Mouse (Mus musculus) liver, embryonic 11.5 days (tissue): ENCODE measurements around the gene Olfr1318. TPM values are rescaled to one million over a fixed set of nuclear protein-coding genes. Genes with fewer than 3 reads are reported as not detected.

ENCODE experiments used
- ATAC-seq: fragments of 200-750 bp; cut with Nextera tagmentation; replicated peaks from 2 replicates; pipeline ENCODE4 v1.8.0; 2017; ENCODE audit warnings: moderate number of reproducible peaks, mild to moderate bottlenecking, moderate TSS enrichment, moderate library complexity; ENCODE audit not compliant: low FRiP score
- DNase-seq: peaks from one replicate; pipeline ENCODE4 v3.0.0-alpha.2; 2017; ENCODE audit warnings: low spot score
- H3K27ac ChIP-seq: fragments of 300-500 bp; sonication (generic); 2 replicates; pipeline ENCODE4 v1.5.1; 2014; ENCODE audit warnings: mild to moderate bottlenecking, low read depth, low read length, control low read depth
- H3K27me3 ChIP-seq: fragments of 300-500 bp; sonication (generic); replicated peaks from 2 replicates; pipeline ENCODE4 v1.6.1; 2014; ENCODE audit warnings: low read length, mixed read lengths; ENCODE audit not compliant: control insufficient read depth, insufficient read depth
- H3K36me3 ChIP-seq: fragments of 300-500 bp; sonication (generic); 2 replicates; pipeline ENCODE4 v1.6.1; 2014; ENCODE audit warnings: mild to moderate bottlenecking, low read length, moderate library complexity, mixed read lengths; ENCODE audit not compliant: control insufficient read depth, insufficient read depth
- H3K4me1 ChIP-seq: fragments of 300-500 bp; sonication (generic); replicated peaks from 2 replicates; pipeline ENCODE4 v1.6.1; 2014; ENCODE audit warnings: low read length, mixed read lengths; ENCODE audit not compliant: control insufficient read depth, insufficient read depth
- H3K4me2 ChIP-seq: fragments of 300-500 bp; sonication (generic); 2 replicates; pipeline ENCODE4 v1.6.1; 2014; ENCODE audit warnings: mild to moderate bottlenecking, control low read depth, moderate library complexity
- H3K4me3 ChIP-seq: fragments of 300-500 bp; sonication (generic); 2 replicates; pipeline ENCODE4 v1.5.1; 2014; ENCODE audit warnings: low read depth, low read length, control low read depth
- H3K9ac ChIP-seq: fragments of 300-500 bp; sonication (generic); 2 replicates; pipeline ENCODE4 v1.6.1; 2014; ENCODE audit warnings: low read depth, low read length, control low read depth
- H3K9me3 ChIP-seq: fragments of 300-500 bp; sonication (generic); 2 replicates; pipeline ENCODE4 v1.6.1; 2016; ENCODE audit warnings: low read length, inconsistent platforms, mixed read lengths; ENCODE audit not compliant: control insufficient read depth
- WGBS: fragments of 180-500 bp; shearing (Covaris S2); extraction: QIAGEN DNeasy Blood & Tissue Kit; methylation state at CpG from one replicate; pipeline ENCODE4 v1.1.7; 2014; 5-methylcytosine and 5-hydroxymethylcytosine counted together
- polyA plus RNA-seq: library from polyadenylated mRNA; unstranded; fragments of >200 nt; fragmentation: Nextera tagmentation; extraction: Ambion mirVana; gene quantifications from 2 replicates; pipeline ENCODE4 v1.2.1, GENCODE M21; 2014

The Olfr1318 gene
- polyA plus RNA-seq = 0.19 TPM in 1 of 2 replicates, not detected in the other

DNA sequence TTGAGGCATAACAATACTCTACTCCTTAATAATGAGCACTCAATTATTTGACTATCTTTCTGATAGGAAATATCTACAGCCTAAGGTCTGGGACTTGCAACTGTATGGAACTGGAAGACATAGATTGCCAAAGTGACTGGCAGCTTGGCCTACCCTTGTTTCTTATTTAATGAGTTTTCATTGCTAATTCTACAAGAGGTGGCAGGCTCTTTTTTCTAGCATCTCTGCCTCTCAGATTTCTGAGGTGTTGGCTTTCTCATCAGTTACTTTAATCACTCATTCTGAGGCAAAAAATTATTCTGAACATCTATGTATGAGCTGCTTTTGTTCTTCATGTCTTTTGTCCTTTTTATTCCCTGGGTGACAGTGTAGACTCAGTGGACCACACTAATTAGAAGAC lies at the start of gene Olfr1318:
Gene Olfr1318 (plus strand): TSS at position 301 of the 400 bp plus-strand sequence.
- no peaks in the 10 kb centered on the region for H3K27me3 ChIP-seq
- no peak within 1 kb of the TSS for H3K9ac ChIP-seq
- ATAC-seq (no peak), DNase-seq (no peak)
- no peak within 1 kb of the TSS for H3K4me2 ChIP-seq
- H3K9me3 ChIP-seq = no peaks in the 10 kb centered on the region
- H3K27ac ChIP-seq = no peak within 1 kb of the TSS
- no peaks in the 10 kb centered on the region for H3K36me3 ChIP-seq
- H3K4me1 ChIP-seq = no peaks in the 10 kb centered on the region
- no peak within 1 kb of the TSS for H3K4me3 ChIP-seq

DNA sequence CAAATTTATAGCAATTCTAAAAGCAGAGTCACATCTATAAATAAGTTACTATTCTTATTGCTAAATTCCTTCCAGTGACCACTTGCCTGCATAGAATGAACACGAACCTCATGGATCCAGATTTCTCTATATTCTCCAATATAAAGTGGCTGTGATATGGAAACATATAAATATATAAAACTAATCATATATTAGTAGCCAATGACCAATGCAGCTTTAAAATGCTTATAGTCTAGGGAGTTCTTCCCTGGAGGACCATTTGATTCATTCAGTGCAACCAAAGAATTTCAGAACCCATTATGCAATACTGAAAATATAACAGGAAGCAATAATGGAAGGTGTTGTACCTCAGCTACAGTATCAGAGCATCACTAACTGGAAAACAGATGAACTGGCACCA lies 38.7 kb upstream of the Olfr1318 start, which contains the start of gene Olfr1315-ps1:
Gene Olfr1315-ps1 (minus strand): TSS at position 101 of the 400 bp plus-strand sequence.
- Histone ChIP-seq H3K27ac (no peak within 1 kb of the TSS), H3K9me3 (no peaks in the 10 kb centered on the region), H3K4me1 (no peaks in the 10 kb centered on the region), H3K9ac (no peak within 1 kb of the TSS), H3K36me3 (no peaks in the 10 kb centered on the region), H3K4me3 (no peak within 1 kb of the TSS), H3K4me2 (no peak within 1 kb of the TSS), H3K27me3 (no peaks in the 10 kb centered on the region)
- ATAC-seq (no peak), DNase-seq (no peak)
- 65% methylated on average over 1 of the region's 1 CpGs for WGBS

DNA sequence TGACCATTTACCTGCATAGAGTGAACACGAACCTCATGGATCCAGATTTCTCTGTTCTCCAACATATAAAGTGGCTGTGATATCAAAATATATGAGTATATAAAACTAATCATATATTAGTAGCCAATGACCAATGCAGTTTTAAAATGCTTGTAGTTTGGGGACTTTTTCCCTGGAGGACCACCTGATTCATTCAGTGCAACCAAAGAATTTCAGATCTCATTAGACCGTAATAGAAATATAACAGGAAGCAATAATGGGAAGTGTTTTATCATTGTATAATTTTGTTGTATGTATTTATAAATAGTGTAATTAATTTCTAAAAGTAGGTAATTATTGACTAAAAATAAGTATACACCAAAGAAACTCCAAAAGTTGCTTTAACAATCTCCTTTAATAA lies 19.1 kb upstream of the Olfr1318 start, which contains the start of gene Olfr1316:
Gene Olfr1316 (minus strand): TSS at position 101 of the 400 bp plus-strand sequence.
- Histone ChIP-seq H3K36me3 (no peaks in the 10 kb centered on the region), H3K4me3 (no peak within 1 kb of the TSS), H3K27me3 (no peaks in the 10 kb centered on the region), H3K4me1 (no peaks in the 10 kb centered on the region), H3K4me2 (no peak within 1 kb of the TSS), H3K9me3 (no peaks in the 10 kb centered on the region), H3K9ac (no peak within 1 kb of the TSS), H3K27ac (no peak within 1 kb of the TSS)
- ATAC-seq (no peak), DNase-seq (no peak)
- 78% methylated on average over 2 of the region's 2 CpGs for WGBS

DNA sequence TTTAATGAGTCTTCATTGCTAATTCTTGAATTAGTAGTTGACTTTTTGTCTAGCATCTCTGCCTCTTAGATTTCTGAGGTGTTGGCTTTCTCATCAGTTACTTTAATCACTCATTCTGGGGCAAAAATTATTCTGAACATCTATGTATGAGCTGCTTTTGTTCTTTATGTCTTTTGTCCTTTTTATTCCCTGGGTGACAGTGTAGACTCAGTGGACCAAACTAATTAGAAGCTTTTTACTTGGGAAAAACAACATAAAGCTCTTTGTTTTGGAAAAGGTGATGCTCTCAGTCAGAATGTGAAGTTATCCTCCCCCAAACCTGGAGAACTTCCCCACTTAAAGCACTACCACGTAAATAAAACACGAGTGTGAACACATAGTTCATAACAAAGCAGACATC lies 14.0 kb upstream of the Olfr1318 start, which contains the start of gene Olfr1317:
Gene Olfr1317 (plus strand): TSS at position 301 of the 400 bp plus-strand sequence.
- Histone ChIP-seq H3K36me3 (no peaks in the 10 kb centered on the region), H3K9ac (no peak within 1 kb of the TSS), H3K27me3 (no peaks in the 10 kb centered on the region), H3K27ac (no peak within 1 kb of the TSS), H3K4me2 (no peak within 1 kb of the TSS), H3K4me3 (no peak within 1 kb of the TSS), H3K9me3 (no peaks in the 10 kb centered on the region), H3K4me1 (no peaks in the 10 kb centered on the region)
- ATAC-seq (no peak), DNase-seq (no peak)
- WGBS = 65% methylated on average over 2 of the region's 2 CpGs

DNA sequence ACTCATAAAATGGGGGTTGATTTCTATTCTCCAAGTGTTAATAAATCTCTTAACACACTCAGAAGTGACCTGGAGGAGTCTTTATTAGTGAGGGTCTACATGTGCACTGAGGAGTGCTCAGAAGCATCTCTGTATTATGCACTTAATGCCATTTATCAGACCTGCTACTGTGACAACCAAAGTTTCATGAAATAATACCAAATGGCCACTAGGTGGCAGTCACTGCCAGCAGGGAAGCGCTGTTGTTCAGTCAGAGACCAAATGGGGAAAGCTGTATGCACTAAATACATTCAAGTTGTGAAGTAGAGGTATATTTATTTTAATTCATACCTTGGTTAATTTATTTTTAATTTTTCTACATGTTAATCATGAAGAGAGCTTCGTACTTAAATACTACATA lies 42.9 kb downstream of the Olfr1318 start:
- WGBS = 0% methylated on average over 2 of the region's 2 CpGs
- no peak overlapping the region for H3K9ac ChIP-seq
- H3K27me3 ChIP-seq = no peaks in the 10 kb centered on the region
- no peak overlapping the region for H3K4me2 ChIP-seq
- no peak overlapping the region for H3K4me3 ChIP-seq
- DNase-seq (no peak), ATAC-seq (no peak; the same call in 1 of the 2 replicates)
- no peak overlapping the region for H3K27ac ChIP-seq
- no peaks in the 10 kb centered on the region for H3K9me3 ChIP-seq
- H3K36me3 ChIP-seq = no peaks in the 10 kb centered on the region
- H3K4me1 ChIP-seq = no peaks in the 10 kb centered on the region

DNA sequence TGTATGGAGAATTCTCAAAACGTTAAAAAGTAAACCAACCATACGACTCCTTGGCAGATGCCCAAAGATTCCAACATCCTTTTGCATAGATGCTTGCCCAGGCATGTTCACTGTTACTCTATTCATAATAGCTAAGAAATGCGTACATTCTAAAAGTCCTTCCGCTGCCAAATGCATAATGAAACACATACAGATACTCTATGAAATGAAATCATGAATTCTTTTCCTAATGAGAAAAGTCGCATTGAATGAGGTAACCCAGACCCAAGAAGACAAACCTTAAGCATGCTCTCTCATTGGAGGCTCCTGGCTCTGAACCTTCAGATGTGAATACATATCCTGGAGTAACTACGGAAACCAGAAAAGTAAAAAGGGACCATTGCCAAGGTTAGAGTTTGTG lies 49.1 kb downstream of the Olfr1318 start:
- no peaks in the 10 kb centered on the region for H3K4me1 ChIP-seq
- H3K4me3 ChIP-seq = no peak overlapping the region
- no peak overlapping the region for H3K9ac ChIP-seq
- ATAC-seq (no peak), DNase-seq (no peak)
- 78% methylated on average over 6 of the region's 6 CpGs for WGBS
- H3K27ac ChIP-seq = no peak overlapping the region
- H3K36me3 ChIP-seq = no peaks in the 10 kb centered on the region
- H3K4me2 ChIP-seq = no peak overlapping the region
- H3K9me3 ChIP-seq = no peaks in the 10 kb centered on the region
- H3K27me3 ChIP-seq = no peaks in the 10 kb centered on the region

Other genes with a start within 250 kb of the Olfr1318 start
- not detected in 2 replicates for gene Olfr1306, start 237.9 kb upstream of the Olfr1318 start, polyA plus RNA-seq
- not detected in 2 replicates for gene Olfr1307, start 204.8 kb upstream of the Olfr1318 start, polyA plus RNA-seq
- not detected in 2 replicates for gene Olfr1308, start 189.3 kb upstream of the Olfr1318 start, polyA plus RNA-seq
- gene Olfr1309, start 163.9 kb upstream of the Olfr1318 start, polyA plus RNA-seq = not detected in 2 replicates
- not detected in 2 replicates for gene Olfr1310, start 141.5 kb upstream of the Olfr1318 start, polyA plus RNA-seq
- gene Olfr1311, start 129.8 kb upstream of the Olfr1318 start, polyA plus RNA-seq = not detected in 2 replicates
- gene Olfr1312, start 104.0 kb upstream of the Olfr1318 start, polyA plus RNA-seq = not detected in 2 replicates
- not detected in 2 replicates for gene Olfr1313, start 76.4 kb upstream of the Olfr1318 start, polyA plus RNA-seq
- gene Olfr1314, start 57.4 kb upstream of the Olfr1318 start, polyA plus RNA-seq = not detected in 2 replicates
- not detected in 2 replicates for gene Olfr1315-ps1, start 38.8 kb upstream of the Olfr1318 start, polyA plus RNA-seq
- gene Olfr1316, start 19.2 kb upstream of the Olfr1318 start, polyA plus RNA-seq = not detected in 2 replicates
- not detected in 2 replicates for gene Olfr1317, start 13.9 kb upstream of the Olfr1318 start, polyA plus RNA-seq
- gene Lpcat4, start 85.3 kb downstream of the Olfr1318 start, polyA plus RNA-seq = 14.6 and 15.0 TPM in 2 replicates
- not detected in 2 replicates for gene Nutm1, start 105.1 kb downstream of the Olfr1318 start, polyA plus RNA-seq
- 346 and 364 TPM in 2 replicates for gene Nop10, start 107.7 kb downstream of the Olfr1318 start, polyA plus RNA-seq
- 12.3 and 12.7 TPM in 2 replicates for gene Slc12a6, start 111.6 kb downstream of the Olfr1318 start, polyA plus RNA-seq
- gene Gm21985, start 112.1 kb downstream of the Olfr1318 start, polyA plus RNA-seq = not detected in 2 replicates
- 82.2 and 84.8 TPM in 2 replicates for gene Emc4, start 213.8 kb downstream of the Olfr1318 start, polyA plus RNA-seq
- gene Katnbl1, start 225.0 kb downstream of the Olfr1318 start, polyA plus RNA-seq = 38.5 and 47.1 TPM in 2 replicates